Mouse (Mus musculus) forebrain, postnatal 0 days (tissue): ENCODE results near the gene Lrrc29. TPM values are rescaled to one million over a fixed set of nuclear protein-coding genes. Genes with fewer than 3 reads are reported as not detected.
"Not testable (repeated sequence)": the region's sequence is repeated elsewhere in the genome, so short reads cannot be mapped to it uniquely, and the experiment has no call there.

Experiments
- ATAC-seq: fragments of 200-750 bp; cut with Nextera tagmentation; 2 replicates; pipeline ENCODE4 v1.8.0; 2017; ENCODE audit warnings: mild to moderate bottlenecking, moderate library complexity
- DNase-seq: peaks from one replicate; pipeline ENCODE4 v3.0.0-alpha.2; 2015
- H3K27ac ChIP-seq: fragments of 300-500 bp; sonication (generic); 2 replicates; pipeline ENCODE4 v1.5.1; 2014; ENCODE audit warnings: low read depth, mild to moderate bottlenecking, antibody characterized with exemption, low read length, moderate library complexity, mixed read lengths
- H3K27me3 ChIP-seq: fragments of 300-500 bp; sonication (generic); 2 replicates; pipeline ENCODE4 v1.6.1; 2014; ENCODE audit warnings: mild to moderate bottlenecking, low read length, mixed read lengths; ENCODE audit not compliant: insufficient read depth
- H3K36me3 ChIP-seq: fragments of 300-500 bp; sonication (generic); 2 replicates; pipeline ENCODE4 v1.6.1; 2014; ENCODE audit warnings: mild to moderate bottlenecking, moderate library complexity; ENCODE audit not compliant: insufficient read depth
- H3K4me1 ChIP-seq: fragments of 300-500 bp; sonication (generic); 2 replicates; pipeline ENCODE4 v1.6.1; 2014; ENCODE audit warnings: antibody characterized with exemption; ENCODE audit not compliant: insufficient read depth
- H3K4me2 ChIP-seq: fragments of 300-500 bp; sonication (generic); 2 replicates; pipeline ENCODE4 v1.6.1; 2014; ENCODE audit warnings: low read depth, mild to moderate bottlenecking, moderate library complexity
- H3K4me3 ChIP-seq: fragments of 300-500 bp; sonication (generic); 2 replicates; pipeline ENCODE4 v1.5.1; 2014; ENCODE audit warnings: low read depth, low read length, mixed read lengths
- H3K9ac ChIP-seq: fragments of 300-500 bp; sonication (generic); 2 replicates; pipeline ENCODE4 v1.6.1; 2014; ENCODE audit warnings: mild to moderate bottlenecking
- H3K9me3 ChIP-seq: fragments of 300-500 bp; sonication (generic); 2 replicates; pipeline ENCODE4 v1.6.1; 2016; ENCODE audit warnings: low read length
- CTCF ChIP-seq: sonication (generic); IDR thresholded peaks from 2 replicates; pipeline ENCODE4 v1.5.1; 2016; ENCODE audit warnings: antibody characterized with exemption, control low read depth, low read depth
- WGBS: fragments of 180-500 bp; shearing (Covaris S2); extraction: QIAGEN DNeasy Blood & Tissue Kit; methylation state at CpG from one replicate; pipeline ENCODE4 v1.1.7; 2014; 5-methylcytosine and 5-hydroxymethylcytosine counted together
- polyA plus RNA-seq: library from polyadenylated mRNA; unstranded; fragments of >200 nt; fragmentation: Nextera tagmentation; extraction: Ambion mirVana; gene quantifications from 2 replicates; pipeline ENCODE4 v1.2.1, GENCODE M21; 2015
- total RNA-seq: library from RNA; depleted of rRNA; stranded (reverse); fragments of >200 nt; gene quantifications from 2 replicates; pipeline ENCODE4 v1.2.3, GENCODE M21; 2014

Lrrc29 gene
- total and polyA plus RNA-seq, 2 experiments from 2014 or later = 2.1 to 3.0 TPM

DNA sequence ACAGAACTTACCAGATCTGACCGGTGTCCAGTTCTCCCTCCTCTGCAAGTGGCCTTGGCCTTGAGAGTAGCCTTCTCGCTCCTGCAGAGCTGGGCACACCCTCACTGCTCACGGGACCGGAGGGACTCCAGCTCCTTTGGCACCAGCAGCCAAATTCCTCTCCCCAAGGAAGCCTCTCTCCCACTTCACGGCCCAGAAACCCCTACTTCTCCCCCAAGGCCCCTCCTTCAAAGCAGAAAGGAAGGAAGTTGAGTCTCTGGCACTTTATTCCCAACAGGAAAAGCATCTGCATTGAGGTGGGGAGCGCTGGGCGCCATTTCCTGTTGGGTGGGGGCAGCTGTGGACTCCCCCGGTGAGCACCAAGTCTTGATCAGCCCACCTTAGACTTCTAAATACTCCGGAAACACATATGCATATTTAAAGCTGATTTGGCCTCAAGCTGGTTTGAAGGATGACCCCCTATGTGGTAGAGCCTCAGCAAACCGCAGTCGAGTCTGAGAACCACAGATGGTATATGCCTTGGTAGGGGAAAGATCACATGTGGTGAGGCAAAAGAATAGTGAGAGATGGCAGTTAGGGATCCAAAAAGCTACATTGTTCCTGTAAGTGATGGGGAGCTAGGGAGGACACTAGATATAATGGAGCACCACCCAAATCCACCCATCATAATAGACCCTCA lies 30.0 kb downstream of the Lrrc29 start, which contains the start of gene Exoc3l:
Gene Exoc3l, minus strand, starts transcription at position 207 of the 679 bp plus-strand sequence.
- WGBS = 76% methylated on average over 11 of the region's 11 CpGs
- ATAC-seq (no peak), DNase-seq (no peak)
- Histone ChIP-seq H3K9me3 (no peaks in the 10 kb centered on the region), H3K27me3 (no peaks in the 10 kb centered on the region), H3K9ac (no peak within 1 kb of the TSS; the same call in 1 of the 2 replicates), H3K4me1 (peaks cover 11% of the 10 kb centered on the region; the same call in 1 of the 2 replicates), H3K36me3 (peaks cover 13% of the 10 kb centered on the region), H3K27ac (no peak within 1 kb of the TSS), H3K4me2 (peak within 1 kb of the TSS; percentile 89; the same call in 1 of the 2 replicates), H3K4me3 (no peak within 1 kb of the TSS)
- TF ChIP-seq CTCF = no peak

- no peak for DNase-seq
- no peak overlapping the region for H3K4me2 ChIP-seq
- H3K9ac ChIP-seq = no peak overlapping the region
- WGBS = 72% methylated on average over 11 of the region's 11 CpGs
- no peaks in the 10 kb centered on the region for H3K27me3 ChIP-seq
- no peaks in the 10 kb centered on the region for H3K9me3 ChIP-seq
- no peak for TF ChIP-seq CTCF
- no peak overlapping the region for H3K4me3 ChIP-seq
- H3K27ac ChIP-seq = no peak overlapping the region
- no peak for ATAC-seq
- H3K4me1 ChIP-seq = peaks cover 19% of the 10 kb centered on the region
- peaks cover 5% of the 10 kb centered on the region for H3K36me3 ChIP-seq
Observed at GRCm38 (mm10) chr8:105295256-105295655, 30.8 kb downstream of the Lrrc29 start.

- Histone ChIP-seq H3K4me2 (no peak overlapping the region), H3K4me3 (no peak overlapping the region), H3K9me3 (no peaks in the 10 kb centered on the region), H3K4me1 (peaks cover 22% of the 10 kb centered on the region), H3K36me3 (peaks cover under 1% of the 10 kb centered on the region), H3K27ac (no peak overlapping the region), H3K9ac (no peak overlapping the region), H3K27me3 (no peaks in the 10 kb centered on the region)
- DNase-seq (no peak), ATAC-seq (no peak)
- TF ChIP-seq CTCF = no peak
- 61% methylated on average over 9 of the region's 9 CpGs for WGBS
Observed at GRCm38 (mm10) chr8:105294776-105295175, 31.3 kb downstream of the Lrrc29 start.

GRCm38 (mm10) chr8:105293405-105293804 lies 32.7 kb downstream of the Lrrc29 start:
- WGBS = 74% methylated on average over 19 of the region's 19 CpGs
- no peak for ATAC-seq
- no peak overlapping the region for H3K4me3 ChIP-seq
- no peak overlapping the region for H3K9ac ChIP-seq
- H3K9me3 ChIP-seq = no peaks in the 10 kb centered on the region
- no peak overlapping the region for H3K27ac ChIP-seq
- H3K4me2 ChIP-seq = no peak overlapping the region
- TF ChIP-seq CTCF = no peak
- no peaks in the 10 kb centered on the region for H3K27me3 ChIP-seq
- no peaks in the 10 kb centered on the region for H3K36me3 ChIP-seq
- DNase-seq = no peak
- peaks cover 16% of the 10 kb centered on the region for H3K4me1 ChIP-seq

DNA sequence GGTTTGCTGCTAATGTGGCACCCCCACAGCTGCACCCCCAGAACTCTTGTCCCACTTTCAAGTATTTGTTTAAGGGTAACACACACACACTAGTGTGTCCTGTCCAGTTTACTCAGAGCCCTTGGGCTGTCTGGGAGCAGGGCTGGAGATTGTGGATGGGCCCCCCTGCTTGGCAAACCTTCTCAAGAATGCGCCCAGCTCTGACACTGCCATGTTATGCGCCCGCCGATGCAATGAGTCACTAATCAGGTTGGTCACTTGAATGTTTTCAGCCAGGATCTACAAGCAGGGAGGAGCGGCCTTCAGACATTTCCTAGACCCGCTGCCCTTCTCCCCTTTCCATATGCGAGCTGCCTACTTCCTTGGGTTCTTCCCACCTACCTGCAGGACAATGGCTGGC lies 33.6 kb downstream of the Lrrc29 start:
- DNase-seq (no peak), ATAC-seq (no peak)
- TF ChIP-seq CTCF = no peak
- 87% methylated on average over 7 of the region's 7 CpGs for WGBS
- Histone ChIP-seq H3K9me3 (no peaks in the 10 kb centered on the region), H3K4me2 (no peak overlapping the region), H3K36me3 (no peaks in the 10 kb centered on the region), H3K9ac (no peak overlapping the region), H3K27ac (no peak overlapping the region), H3K4me1 (peaks cover 17% of the 10 kb centered on the region), H3K4me3 (no peak overlapping the region), H3K27me3 (no peaks in the 10 kb centered on the region)

DNA sequence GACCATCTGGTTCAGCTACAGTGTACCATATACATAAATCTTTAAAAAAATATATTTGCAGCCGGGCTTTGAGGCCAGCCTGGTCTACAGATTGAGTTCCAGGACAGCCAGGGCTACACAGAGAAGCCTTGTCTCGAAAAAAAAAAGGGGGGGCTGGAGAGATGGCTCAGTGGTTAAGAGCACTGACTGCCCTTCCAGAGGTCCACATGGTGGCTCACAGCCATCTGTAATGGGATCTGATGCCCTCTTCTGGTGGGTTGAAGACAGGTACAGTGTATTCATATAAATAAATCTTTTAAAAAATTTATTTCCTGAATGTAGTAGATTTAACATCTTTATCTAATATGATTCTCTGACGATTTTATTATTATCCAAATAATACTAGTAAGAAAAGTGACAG lies 34.3 kb downstream of the Lrrc29 start:
- WGBS = 70% methylated on average over 3 of the region's 3 CpGs
- not testable (repeated sequence) for H3K4me2 ChIP-seq, H3K36me3 ChIP-seq, H3K27ac ChIP-seq, H3K9me3 ChIP-seq, H3K27me3 ChIP-seq, ATAC-seq, DNase-seq, H3K4me3 ChIP-seq, H3K9ac ChIP-seq
- H3K4me1 ChIP-seq = peaks cover 21% of the 10 kb centered on the region

- H3K9ac ChIP-seq, H3K27ac ChIP-seq, H3K4me3 ChIP-seq, H3K27me3 ChIP-seq, DNase-seq, H3K9me3 ChIP-seq, ATAC-seq, H3K4me2 ChIP-seq, H3K36me3 ChIP-seq: not testable (repeated sequence)
- H3K4me1 ChIP-seq = peaks cover 26% of the 10 kb centered on the region
- 89% methylated on average over 8 of the region's 8 CpGs for WGBS
Observed at GRCm38 (mm10) chr8:105291364-105291763, 34.7 kb downstream of the Lrrc29 start.
